Mouse (Mus musculus): ENCODE results near the gene Elavl1.

Elavl1 gene

GRCm38 (mm10) chr8:4320404-4320803, 4.8 kb downstream of the Elavl1 start:
- DNase-seq (ENCODE audit: low spot score), result no peak

GRCm38 (mm10) chr8:4319573-4319872, 5.7 kb downstream of the Elavl1 start:
- no peak for DNase-seq (ENCODE audit: low spot score)

- DNase-seq (ENCODE audit: low spot score), result no peak
Observed at GRCm38 (mm10) chr8:4318796-4319572, 6.2 kb downstream of the Elavl1 start.

GRCm38 (mm10) chr8:4318124-4318523, 7.1 kb downstream of the Elavl1 start:
- DNase-seq (ENCODE audit: low spot score), result no peak

GRCm38 (mm10) chr8:4314852-4315251, 10.4 kb downstream of the Elavl1 start:
- no peak for DNase-seq (ENCODE audit: low spot score)

GRCm38 (mm10) chr8:4313254-4314124, 11.7 kb downstream of the Elavl1 start:
- DNase-seq (ENCODE audit: low spot score), result no peak

GRCm38 (mm10) chr8:4312104-4312503, 13.1 kb downstream of the Elavl1 start:
- DNase-seq (ENCODE audit: low spot score), result no peak

- DNase-seq (ENCODE audit: low spot score), result no peak
Observed at GRCm38 (mm10) chr8:4305838-4306237, 19.4 kb downstream of the Elavl1 start.

GRCm38 (mm10) chr8:4304124-4304547, 21.1 kb downstream of the Elavl1 start:
- DNase-seq (ENCODE audit: low spot score), result no peak

- DNase-seq (ENCODE audit: low spot score), result no peak
Observed at GRCm38 (mm10) chr8:4297822-4298221, 27.4 kb downstream of the Elavl1 start.

- DNase-seq (ENCODE audit: low spot score), result no peak
Observed at GRCm38 (mm10) chr8:4292738-4293137, 32.5 kb downstream of the Elavl1 start.

- DNase-seq (ENCODE audit: low spot score), result no peak
Observed at GRCm38 (mm10) chr8:4276111-4276465, 49.1 kb downstream of the Elavl1 start.

- DNase-seq (ENCODE audit: low spot score), result peak; percentile 97
Observed at GRCm38 (mm10) chr8:4275275-4276110, 49.7 kb downstream of the Elavl1 start, which contains the start of gene Timm44. TSS of gene Timm44 (minus strand) at chr8:4275913.

GRCm38 (mm10) chr8:4269609-4270008, 55.6 kb downstream of the Elavl1 start:
- DNase-seq (ENCODE audit: low spot score), result no peak

GRCm38 (mm10) chr8:4267627-4268026, 57.6 kb downstream of the Elavl1 start:
- peak; percentile 45 for DNase-seq (ENCODE audit: low spot score)

- no peak for DNase-seq (ENCODE audit: low spot score)
Observed at GRCm38 (mm10) chr8:4265160-4265914, 59.9 kb downstream of the Elavl1 start.

- DNase-seq (ENCODE audit: low spot score), result no peak
Observed at GRCm38 (mm10) chr8:4263105-4263791, 62.0 kb downstream of the Elavl1 start.

GRCm38 (mm10) chr8:4259805-4260170, 65.4 kb downstream of the Elavl1 start:
- no peak for DNase-seq (ENCODE audit: low spot score)

GRCm38 (mm10) chr8:4259125-4259804, 65.9 kb downstream of the Elavl1 start, which contains the start of gene Ctxn1:
TSS of gene Ctxn1 (minus strand) at chr8:4259274.
- peak; percentile 97 for DNase-seq (ENCODE audit: low spot score)

- DNase-seq (ENCODE audit: low spot score), result no peak
Observed at GRCm38 (mm10) chr8:4258678-4259077, 66.5 kb downstream of the Elavl1 start.
